Mouse (Mus musculus) naive thymus-derived CD4-positive, alpha-beta T cell, adult 2 months (primary cell): Measurements from ENCODE around the gene Ppih.
"Not testable (repeated sequence)": the region's sequence is repeated elsewhere in the genome, so short reads cannot be mapped to it uniquely, and the experiment has no call there.

ENCODE experiments used
- DNase-seq: peaks from one replicate; pipeline ENCODE4 v3.0.0-alpha.2; 2011; ENCODE audit warnings: low read depth

Gene Ppih

DNA sequence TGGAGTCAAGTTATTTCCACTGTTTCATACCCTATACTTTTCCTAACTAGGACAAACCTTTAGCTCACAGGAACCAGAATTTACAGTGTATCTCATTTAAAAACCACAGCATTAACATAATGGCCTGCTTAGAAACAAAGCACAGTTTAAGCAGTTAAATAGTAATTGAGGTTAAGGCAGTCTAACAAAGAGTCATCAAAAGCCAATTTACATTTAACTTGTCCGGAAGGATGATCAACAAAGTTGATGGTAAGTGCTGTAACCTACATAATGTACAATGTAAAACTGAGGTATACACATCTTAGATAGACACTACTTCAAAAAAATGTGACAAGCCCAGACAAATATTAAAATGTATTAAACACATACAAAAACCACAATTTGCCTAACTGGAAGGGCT, 28.4 kb downstream of the Ppih start:
- no peak for DNase-seq

DNA sequence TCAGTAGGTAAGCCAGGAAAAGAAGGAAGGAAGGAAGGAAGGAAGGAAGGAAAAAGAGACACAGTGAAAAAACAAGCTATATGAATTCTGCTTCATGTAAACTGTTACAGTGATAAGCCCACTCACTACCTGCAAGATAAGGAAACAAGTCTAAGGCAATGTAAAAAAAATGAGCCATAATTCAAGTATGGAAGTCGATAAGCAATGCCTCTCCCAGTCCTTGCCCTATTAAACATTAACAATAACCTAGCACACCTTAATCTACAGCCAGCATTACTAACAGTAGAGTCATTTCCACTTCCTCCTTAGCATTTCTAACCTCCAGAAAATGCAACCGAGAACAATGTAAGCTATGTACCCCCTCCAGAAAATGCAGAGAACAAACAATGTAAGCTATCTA, 35.0 kb downstream of the Ppih start:
- DNase-seq = no peak

DNA sequence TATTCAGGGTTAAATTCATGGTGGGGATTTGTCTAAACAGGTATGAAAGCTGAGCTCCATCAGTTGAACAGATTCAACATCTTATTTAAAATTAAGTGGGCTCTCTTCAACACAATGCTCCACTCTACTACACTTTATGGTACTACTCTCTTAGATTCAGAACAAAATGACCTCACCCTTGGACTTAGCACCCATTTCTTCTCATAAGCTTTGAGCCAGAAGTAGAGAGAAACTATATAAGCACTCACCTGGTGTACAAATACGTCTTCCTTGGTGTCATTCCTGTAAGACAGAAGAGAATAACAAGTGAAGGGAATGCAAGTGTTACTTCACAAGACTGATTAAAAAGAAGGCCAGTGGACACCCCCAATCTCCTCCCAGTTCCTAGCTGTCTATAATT, 35.5 kb downstream of the Ppih start:
- no peak for DNase-seq

DNA sequence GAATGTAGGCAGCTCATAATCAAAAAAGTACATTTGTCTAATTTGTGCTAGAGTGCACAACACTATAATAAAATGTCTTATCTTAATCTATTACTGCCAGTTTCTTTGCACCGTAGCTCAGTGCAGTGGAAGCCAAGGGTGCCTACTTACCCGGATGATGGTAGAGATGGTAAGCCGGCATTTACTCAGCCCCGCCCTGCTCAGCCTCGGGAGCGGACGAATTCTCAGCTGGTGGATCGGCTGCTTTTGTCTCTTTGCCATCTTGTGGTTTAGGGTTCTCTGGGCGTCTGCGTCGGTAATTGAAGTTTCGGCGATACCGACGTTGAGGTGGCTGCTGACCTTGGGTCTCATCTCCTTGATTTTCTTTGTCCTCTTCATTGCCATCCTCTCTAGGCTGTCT, 41.6 kb downstream of the Ppih start:
- not testable (repeated sequence) for DNase-seq

DNA sequence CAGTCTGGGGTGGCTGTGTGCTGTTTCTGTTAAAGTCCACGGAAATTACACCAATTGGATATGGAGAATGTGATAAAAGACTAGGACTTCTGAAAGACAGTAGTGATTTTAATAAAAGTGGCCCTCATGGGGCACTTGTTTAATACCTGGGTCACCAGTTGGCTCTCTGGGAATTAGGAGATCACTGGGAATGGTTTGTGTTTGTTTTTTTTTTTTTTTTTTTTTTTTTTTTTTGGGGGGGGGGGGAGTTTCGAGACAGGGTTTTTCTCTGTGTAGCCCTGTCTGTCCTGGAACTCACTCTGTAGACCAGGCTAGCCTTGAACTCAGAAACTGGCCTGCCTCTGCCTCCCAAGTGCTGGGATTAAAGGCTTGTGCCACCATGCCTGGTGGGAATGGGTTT, 44.6 kb downstream of the Ppih start:
- no peak for DNase-seq

DNA sequence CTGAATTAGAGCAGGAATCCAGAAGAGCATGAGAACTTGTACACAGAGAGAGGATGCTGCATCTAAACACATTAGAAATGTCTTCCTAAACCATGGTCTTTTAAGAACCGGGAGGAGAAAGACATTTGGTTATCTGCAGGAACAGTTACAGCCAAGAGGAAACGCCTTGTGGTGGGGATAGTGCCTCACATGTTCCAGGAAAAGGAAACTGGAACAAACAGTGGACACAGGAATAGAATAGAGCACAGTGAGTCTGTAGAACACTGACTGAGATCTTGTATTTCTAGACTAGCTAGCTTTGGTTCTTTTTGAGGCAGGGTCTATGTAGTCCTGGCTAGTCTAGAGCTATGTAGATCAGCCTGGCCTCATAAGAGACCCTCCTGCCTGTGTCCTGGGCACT, 45.1 kb downstream of the Ppih start:
- no peak for DNase-seq

DNA sequence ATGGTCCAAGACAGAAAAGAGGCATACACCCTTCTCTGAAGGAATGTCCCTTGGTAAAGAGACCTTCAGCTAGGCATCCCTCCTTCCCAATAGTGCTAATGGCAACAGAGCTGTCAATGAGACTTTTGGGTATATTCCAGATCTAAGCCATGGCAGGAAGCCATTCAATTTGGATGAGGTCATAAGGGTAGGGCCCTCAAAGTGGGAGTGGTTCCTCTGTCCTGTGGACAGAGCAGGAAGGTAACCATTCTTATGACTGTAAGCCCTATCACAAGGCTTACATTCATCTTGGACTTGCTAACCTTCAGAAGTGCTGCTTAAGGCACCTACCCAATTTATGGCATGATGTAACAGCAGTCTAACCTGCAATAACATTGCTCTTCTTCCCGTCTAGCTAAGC, 45.7 kb downstream of the Ppih start:
- DNase-seq = no peak

DNA sequence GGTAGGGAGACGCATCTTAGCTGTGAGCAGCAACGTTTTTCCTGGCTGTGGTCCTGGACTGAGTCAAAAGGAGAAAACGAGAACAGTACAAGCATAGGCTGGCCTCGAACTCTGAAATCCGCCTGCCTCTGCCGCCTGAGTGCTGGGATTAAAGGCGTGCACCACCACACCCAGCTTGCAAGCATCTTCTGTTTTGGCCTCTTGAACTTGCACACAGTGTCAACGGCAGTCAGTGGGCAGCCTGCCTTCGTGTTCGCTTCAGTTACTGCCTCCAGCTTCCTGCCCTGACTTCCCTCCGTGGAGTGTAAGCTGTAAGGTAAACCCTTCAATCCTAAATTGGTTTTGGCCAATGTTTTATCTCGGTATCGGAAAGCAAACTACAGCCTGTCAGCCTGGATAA, 53.7 kb downstream of the Ppih start:
- DNase-seq = no peak

DNA sequence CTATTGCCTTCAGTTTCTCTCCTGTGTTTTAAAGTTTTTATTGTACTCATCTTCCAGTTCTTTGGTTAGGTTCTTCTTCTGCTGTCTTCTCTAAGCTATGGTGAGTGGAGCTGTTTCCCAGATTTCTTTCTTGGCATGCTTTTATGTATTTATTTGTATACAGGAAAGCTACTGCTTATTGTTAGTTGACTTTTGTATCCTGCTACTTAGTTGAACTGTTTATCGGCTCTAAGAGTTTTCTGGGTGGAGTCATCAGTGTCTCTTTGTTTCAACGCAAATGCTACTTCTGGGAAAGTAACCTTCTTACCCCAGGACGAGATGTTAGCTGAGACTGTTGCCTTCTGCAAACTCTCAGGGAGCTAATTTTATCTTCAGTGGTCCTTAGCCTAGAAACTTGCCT, 56.9 kb downstream of the Ppih start:
- no peak for DNase-seq

DNA sequence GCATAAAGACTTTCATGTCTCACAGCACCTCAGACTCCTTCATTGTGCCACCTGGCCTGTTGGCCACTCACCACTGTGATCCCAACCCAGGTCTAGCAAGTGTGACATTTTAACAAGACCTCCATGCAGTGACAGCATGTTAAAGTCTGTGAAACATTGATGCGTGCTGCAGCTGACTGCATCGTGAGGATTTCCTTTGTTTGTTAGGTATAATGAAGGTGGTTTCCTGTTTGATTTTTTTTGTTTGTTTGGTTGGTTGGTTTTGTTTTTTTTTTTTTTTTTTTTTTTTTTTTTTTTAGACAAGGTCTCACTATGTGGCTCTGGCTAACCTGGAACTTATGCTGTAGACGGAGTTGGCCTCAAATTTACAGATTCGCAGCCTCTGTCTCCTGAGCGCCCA, 57.9 kb downstream of the Ppih start:
- DNase-seq = no peak

DNA sequence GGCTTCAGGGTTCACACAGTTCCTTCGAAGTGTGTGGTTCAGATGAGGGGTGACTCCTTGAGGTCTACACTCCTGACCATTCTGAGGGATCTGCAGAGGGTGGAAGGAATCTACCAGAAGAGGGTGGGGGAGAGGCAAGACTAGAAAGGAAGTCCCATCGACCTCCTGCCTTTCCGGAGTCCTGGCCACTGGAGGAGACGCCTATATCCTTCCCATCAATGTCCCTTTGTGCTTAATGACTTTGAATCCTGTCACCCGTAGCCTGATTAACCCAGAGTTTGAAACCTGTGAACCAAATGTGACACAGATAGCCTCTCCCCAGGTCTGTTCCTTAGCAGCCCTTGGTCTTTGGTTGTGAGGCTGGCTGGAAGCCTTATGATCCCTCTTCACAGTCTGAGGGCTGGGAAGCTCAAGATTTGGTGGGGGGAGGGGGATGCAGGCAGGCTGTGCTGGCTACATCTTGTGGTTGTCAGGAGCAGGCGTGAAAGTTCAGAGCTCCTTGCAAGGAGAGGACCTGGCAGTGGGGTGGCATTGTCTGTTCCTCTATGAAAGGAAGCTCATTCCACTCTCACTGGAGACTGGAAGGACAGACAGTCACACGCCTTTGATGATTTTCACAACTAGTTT, 59.1 kb downstream of the Ppih start:
- DNase-seq = no peak

DNA sequence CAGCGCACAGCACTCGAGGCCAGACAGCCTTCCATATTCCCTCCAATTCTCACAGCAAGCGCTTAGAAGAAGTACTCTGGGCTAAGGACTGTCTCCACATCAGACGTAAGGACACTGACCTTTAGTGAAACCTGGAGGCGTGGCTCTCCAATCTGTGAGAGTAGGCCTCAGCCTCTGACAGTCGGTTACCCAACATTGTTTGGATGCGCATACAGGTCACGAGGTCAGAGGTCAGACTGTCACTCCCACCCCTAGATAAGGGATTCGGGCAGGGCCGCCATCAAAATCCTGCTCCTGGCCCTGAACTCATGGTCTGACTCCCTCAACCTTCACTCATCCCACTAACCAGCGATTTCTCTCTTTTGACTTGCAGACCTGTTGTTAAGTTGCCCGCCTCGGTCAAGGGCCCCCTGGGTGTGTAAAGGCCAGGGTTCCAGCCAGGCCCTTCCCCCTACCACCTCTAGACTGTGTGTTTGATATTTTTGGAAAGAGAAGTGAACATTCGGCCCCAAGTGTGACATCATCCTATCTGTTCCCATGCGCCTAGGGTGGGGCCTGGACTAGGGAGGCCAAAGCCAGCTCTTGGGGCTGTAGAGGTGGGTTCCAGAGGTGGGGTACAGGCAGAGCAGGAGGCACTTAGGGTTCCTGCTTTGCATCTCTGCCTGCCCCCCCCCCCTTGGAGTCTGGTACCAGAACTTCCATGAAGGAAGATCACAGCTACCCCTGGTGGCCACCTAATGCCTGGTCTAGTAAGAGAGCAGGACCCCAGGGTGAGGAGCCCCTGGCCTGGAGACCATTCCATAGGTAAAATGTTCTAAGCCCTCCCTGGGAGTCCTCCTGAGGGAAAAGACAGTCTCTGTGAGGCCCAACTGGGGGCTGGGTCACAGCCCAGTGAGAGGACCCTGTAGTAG, 60.7 kb downstream of the Ppih start:
- DNase-seq = no peak

DNA sequence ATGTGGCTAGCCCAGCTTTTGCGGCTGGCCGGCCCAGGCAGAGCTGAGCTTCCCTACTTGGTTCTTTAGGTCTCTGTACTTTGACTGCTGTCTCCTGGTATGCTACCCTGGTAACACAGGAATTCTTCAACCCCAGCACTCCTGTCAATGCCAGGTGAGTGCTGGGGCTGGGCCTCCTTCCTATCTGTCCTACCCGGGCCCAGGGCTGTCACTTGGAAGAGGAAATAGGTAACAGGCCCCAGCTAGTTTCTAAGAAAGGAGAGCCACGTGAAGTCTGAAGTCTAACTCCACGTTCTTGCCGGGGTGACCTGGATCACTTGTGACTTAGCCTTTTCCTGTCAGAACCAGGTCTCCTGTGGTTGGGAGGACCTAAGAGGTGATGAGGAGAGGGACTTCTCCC, 63.3 kb downstream of the Ppih start:
- DNase-seq = no peak

DNA sequence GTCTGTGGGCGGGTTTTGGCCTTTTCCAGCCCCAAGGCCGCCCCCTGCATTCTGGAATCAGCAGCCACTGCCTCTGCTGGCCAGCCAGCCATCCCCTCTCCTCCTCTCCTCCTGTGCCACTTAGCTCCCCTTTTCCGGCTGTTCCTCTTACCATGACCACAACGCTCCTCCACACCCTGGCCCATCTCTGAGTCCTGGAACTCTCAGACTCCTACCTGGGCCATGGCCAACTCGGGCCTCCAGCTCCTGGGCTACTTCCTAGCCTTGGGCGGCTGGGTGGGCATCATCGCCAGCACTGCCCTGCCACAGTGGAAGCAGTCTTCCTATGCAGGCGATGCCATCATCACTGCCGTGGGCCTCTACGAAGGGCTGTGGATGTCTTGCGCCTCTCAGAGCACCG, 65.0 kb downstream of the Ppih start, which contains the start of gene Cldn19:
Gene Cldn19 (plus strand): TSS at position 64 of the 400 bp plus-strand sequence.
- DNase-seq = no peak

DNA sequence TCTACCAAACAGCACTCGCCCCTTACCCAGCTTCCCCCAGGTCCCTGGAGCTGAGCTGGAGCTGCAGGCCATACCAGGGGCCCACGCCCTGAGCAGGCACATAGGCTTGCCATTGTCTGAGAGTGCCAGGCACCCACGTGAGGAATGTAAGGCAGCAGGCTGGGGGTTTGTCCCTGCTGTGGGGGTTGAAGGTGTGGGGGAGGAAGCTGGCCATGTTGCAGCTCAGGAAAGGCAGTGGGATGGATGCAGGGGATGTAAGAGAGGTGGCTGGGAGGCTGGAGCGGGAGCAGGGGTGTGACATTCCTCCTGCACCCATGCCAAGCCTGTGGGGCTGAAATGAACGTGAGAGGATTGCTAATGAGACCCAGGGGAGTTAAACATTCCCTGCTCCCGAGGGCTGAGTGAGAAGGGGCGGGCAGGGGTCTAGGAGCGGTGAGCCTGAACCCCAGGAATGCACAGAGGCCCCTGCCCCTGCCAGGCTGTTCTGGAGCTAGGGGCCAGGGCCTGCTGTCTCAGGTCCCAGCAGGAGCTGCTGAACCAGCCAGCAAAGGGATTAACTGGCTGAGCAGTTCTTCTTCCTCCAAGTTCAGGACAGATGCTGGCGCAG, 66.2 kb downstream of the Ppih start:
- DNase-seq = no peak

DNA sequence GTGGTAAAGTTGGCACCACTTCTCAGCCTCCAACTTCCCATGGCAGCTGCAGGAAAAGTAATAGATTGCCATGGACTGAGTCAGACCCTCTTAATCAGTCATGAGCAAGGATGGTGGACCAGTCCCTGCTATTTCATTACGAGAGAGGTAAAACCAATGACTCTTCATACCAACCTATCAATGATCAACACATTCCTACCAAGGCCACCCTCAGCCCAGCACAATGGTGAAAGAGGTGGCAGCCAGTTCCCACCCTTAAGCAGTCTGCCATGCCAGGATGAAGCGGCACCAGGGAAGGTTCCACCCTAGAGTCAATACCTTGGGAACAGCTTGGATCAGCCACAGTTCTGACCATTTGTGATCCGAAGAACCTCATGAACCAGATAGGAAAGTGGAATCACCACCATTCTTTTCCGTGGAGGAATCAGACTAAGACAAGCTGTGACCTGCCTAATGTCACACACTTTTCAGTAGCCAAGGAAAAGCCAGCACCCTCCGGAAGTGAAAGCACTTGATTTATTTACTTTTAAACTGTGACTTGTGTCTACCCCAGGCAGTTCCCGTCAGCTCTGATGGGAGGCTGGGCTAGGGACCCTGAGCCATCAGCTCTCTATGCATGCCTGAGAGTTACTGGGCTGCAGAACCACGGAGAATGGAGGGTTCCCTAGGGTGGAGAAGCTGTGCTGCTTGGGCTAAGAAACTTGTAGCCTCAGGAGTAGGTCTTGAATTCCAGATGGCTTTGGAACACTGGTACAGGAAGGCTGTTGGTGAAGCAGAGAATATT, 68.1 kb downstream of the Ppih start:
- no peak for DNase-seq
